14 mouse cellular contexts compared by ENCODE assay signal in genomic region chr10:42267811-42268545, GRCm38 (mm10). TPM values are rescaled to one million over a fixed set of nuclear protein-coding genes. Genes with fewer than 3 reads are reported as not detected.
DNase-seq lines count a peak whose midpoint lies in the region; ATAC-seq and TF ChIP-seq lines count a peak whose summit lies in the region.
"Had no signal": no experiment of that assay in that cellular context is flagged by ENCODE, and none has a peak within 500 bp of the region (broad histone marks: within the 10 kb centered on the region; RNA-seq: fewer than 3 reads in every experiment).

No protein-coding gene starts in this region.

- DNase-seq in gastrocnemius, adult 2 months: no peak
- DNase-seq in gastrocnemius, postnatal 14 days: no peak
- no peak for DNase-seq in layer of hippocampus, adult 2 months (ENCODE audit: low spot score in 2 of 2)
- no peak for DNase-seq in layer of hippocampus, adult 9-10 months (ENCODE audit: low spot score)
- peak; percentile 14 for DNase-seq in induced T-regulatory cell, adult 2 months (ENCODE audit: low read depth)
- DNase-seq in layer of hippocampus, postnatal 36 days: no peak
- DNase-seq in urinary bladder, postnatal 36 days (ENCODE audit: low spot score in 2 of 2): no peak
- DNase-seq: layer of hippocampus, adult 9-11 months; lung, adult 18-20 months; right cerebral cortex, adult 18-20 months had no signal

- ATAC-seq in liver, embryonic 16.5 days (ENCODE audit: low read depth): no peak

- H3K27ac ChIP-seq in gastrocnemius, adult 2 months: peak overlapping the region; percentile 77
- no peak overlapping the region for H3K27ac ChIP-seq in layer of hippocampus, adult 2 months
- H3K27ac ChIP-seq in liver, embryonic 16.5 days (ENCODE audit: low read length): peak overlapping the region; percentile 71
- H3K27ac ChIP-seq: forebrain, embryonic 10.5 days; stomach, embryonic 15.5 days had no signal

- H3K27me3 ChIP-seq in liver, embryonic 16.5 days (ENCODE audit: control insufficient read depth, insufficient read depth, low read depth, low read length): no peaks in the 10 kb centered on the region
- H3K27me3 ChIP-seq: stomach, embryonic 15.5 days had no signal

- intact Hi-C loops in gastrocnemius, adult 2 months (cut with DNase I): no loop called here
- intact Hi-C loops in gastrocnemius, postnatal 14 days (cut with DNase I; ENCODE audit: low total_unique reads): no loop called here

- H3K4me2 ChIP-seq in liver, embryonic 16.5 days (ENCODE audit: low read depth, low read length): peak overlapping the region; percentile 100; the same call in 1 of the 2 replicates
- H3K4me2 ChIP-seq: stomach, embryonic 15.5 days had no signal

- H3K4me3 ChIP-seq in gastrocnemius, adult 2 months: no peak overlapping the region
- no peak overlapping the region for H3K4me3 ChIP-seq in layer of hippocampus, adult 2 months
- H3K4me3 ChIP-seq in liver, embryonic 16.5 days (ENCODE audit: low read depth, low read length): no peak overlapping the region
- H3K4me3 ChIP-seq: forebrain, embryonic 10.5 days; myocyte; stomach, embryonic 15.5 days had no signal

- H3K9me3 ChIP-seq in liver, embryonic 16.5 days (replicated peaks; ENCODE audit: control insufficient read depth, low read length): peaks cover 16% of the 10 kb centered on the region
- H3K9me3 ChIP-seq: forebrain, embryonic 10.5 days; stomach, embryonic 15.5 days had no signal

- peak overlapping the region; percentile 63 for H3K9ac ChIP-seq in liver, embryonic 16.5 days (ENCODE audit: low read depth, low read length)
- H3K9ac ChIP-seq: stomach, embryonic 15.5 days had no signal

- peaks cover 91% of the 10 kb centered on the region for H3K4me1 ChIP-seq in liver, embryonic 16.5 days (ENCODE audit: control insufficient read depth, low read depth, low read length)

- H3K36me3 ChIP-seq in liver, embryonic 16.5 days (ENCODE audit: control insufficient read depth, insufficient read depth): peaks cover 73% of the 10 kb centered on the region

- peak; percentile 37 for TF ChIP-seq CTCF in gastrocnemius, adult 2 months (IDR thresholded peaks at IDR 0.05)
- peak; percentile 64 for TF ChIP-seq CTCF in layer of hippocampus, adult 2 months (conservative IDR thresholded peaks at IDR 0.05)

- WGBS in liver, embryonic 16.5 days (ENCODE audit: insufficient replicate concordance): 71% methylated on average over 5 of the region's 5 CpGs

RNA-seq across cellular contexts. Expression of gene Foxo3, which starts 8.6 kb away (rescaled TPM):
- total RNA-seq in gastrocnemius, adult 2 months (2021): 10 to 100 TPM; 25.7 to 40.5 TPM
- total RNA-seq in gastrocnemius, postnatal 14 days (2021): 10 to 100 TPM; 22.8 to 45.1 TPM
- 10 to 100 TPM; 47.5 to 53.2 TPM for total RNA-seq in layer of hippocampus, adult 2 months (2021)
- 12.7 and 13.7 TPM in 2 replicates for polyA plus RNA-seq in liver, embryonic 16.5 days (2015; fragmentation: Nextera tagmentation; extraction: Ambion mirVana)
- total RNA-seq in layer of hippocampus, postnatal 36 days (2021): 10 to 100 TPM; 45.7 to 50.1 TPM
